Mouse (Mus musculus): ENCODE measurements around the gene Syne1. TPM values are rescaled to one million over a fixed set of nuclear protein-coding genes. Genes with fewer than 3 reads are reported as not detected.

Syne1 gene
- polyA plus RNA-seq, 1 experiment from 2014 or later = 7.8 TPM

DNA sequence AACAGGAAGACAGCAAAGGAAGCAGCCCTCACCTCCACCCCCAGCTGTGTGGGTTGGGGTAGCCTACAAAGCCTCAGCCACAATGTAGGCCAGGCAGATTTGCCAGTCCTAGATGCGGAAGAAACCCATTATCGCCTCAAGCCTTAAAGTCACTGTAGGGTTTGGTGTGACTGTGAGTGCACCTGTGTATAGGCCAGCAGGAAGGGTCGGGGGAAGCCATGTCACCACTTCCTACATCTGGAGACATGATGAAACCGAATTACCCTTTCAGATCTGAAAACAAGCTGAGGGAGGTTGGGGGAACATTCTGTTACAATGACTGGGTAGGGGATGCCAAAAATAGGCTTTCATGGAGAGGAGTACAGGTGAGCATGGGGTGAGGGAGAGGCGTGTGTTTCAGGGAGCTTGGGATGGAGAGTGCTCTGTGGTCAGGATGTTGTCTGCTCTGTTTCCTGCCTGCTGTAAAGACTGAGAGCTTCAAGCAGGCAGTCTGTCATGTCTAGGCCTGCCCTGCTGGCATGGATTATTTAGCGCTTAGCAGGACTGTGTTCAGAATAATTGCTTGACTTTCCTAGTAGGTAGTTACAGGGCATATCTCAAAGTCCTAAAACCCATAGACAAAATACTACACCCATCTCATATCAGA, 167.0 kb downstream of the Syne1 start:
- Histone ChIP-seq H3K4me2 (no peak overlapping the region), H3K36me3 (no peaks in the 10 kb centered on the region), H3K27ac (no peak overlapping the region), H3K4me1 (no peaks in the 10 kb centered on the region), H3K27me3 (replicated peaks) (no peaks in the 10 kb centered on the region), H3K9me3 (no peaks in the 10 kb centered on the region), H3K4me3 (replicated peaks) (no peak overlapping the region), H3K9ac (no peak overlapping the region)
- WGBS = 66% methylated on average over 6 of the region's 6 CpGs
- no peak for ATAC-seq (ENCODE audit: insufficient read depth, low FRiP score, low read depth)

GRCm38 (mm10) chr10:5381536-5381935, 169.7 kb downstream of the Syne1 start:
- Histone ChIP-seq H3K27me3 (replicated peaks) (no peaks in the 10 kb centered on the region), H3K27ac (no peak overlapping the region), H3K4me3 (replicated peaks) (no peak overlapping the region), H3K9me3 (no peaks in the 10 kb centered on the region), H3K9ac (no peak overlapping the region), H3K4me1 (no peaks in the 10 kb centered on the region), H3K36me3 (no peaks in the 10 kb centered on the region), H3K4me2 (no peak overlapping the region)
- 89% methylated on average over 4 of the region's 4 CpGs for WGBS
- ATAC-seq (ENCODE audit: insufficient read depth, low FRiP score, low read depth) = no peak

GRCm38 (mm10) chr10:5378969-5379368, 172.3 kb downstream of the Syne1 start:
- no peak overlapping the region for H3K4me3 ChIP-seq (replicated peaks)
- 68% methylated on average over 2 of the region's 2 CpGs for WGBS
- ATAC-seq (ENCODE audit: insufficient read depth, low FRiP score, low read depth) = no peak
- no peaks in the 10 kb centered on the region for H3K9me3 ChIP-seq
- no peaks in the 10 kb centered on the region for H3K27me3 ChIP-seq (replicated peaks)
- no peaks in the 10 kb centered on the region for H3K4me1 ChIP-seq
- H3K27ac ChIP-seq = no peak overlapping the region
- H3K9ac ChIP-seq = no peak overlapping the region
- no peak overlapping the region for H3K4me2 ChIP-seq
- H3K36me3 ChIP-seq = no peaks in the 10 kb centered on the region

GRCm38 (mm10) chr10:5369599-5369998, 181.7 kb downstream of the Syne1 start:
- no peaks in the 10 kb centered on the region for H3K4me1 ChIP-seq
- ATAC-seq (ENCODE audit: insufficient read depth, low FRiP score, low read depth) = no peak
- 60% methylated on average over 4 of the region's 4 CpGs for WGBS
- H3K27me3 ChIP-seq (replicated peaks) = no peaks in the 10 kb centered on the region
- no peaks in the 10 kb centered on the region for H3K36me3 ChIP-seq
- no peaks in the 10 kb centered on the region for H3K9me3 ChIP-seq
- no peak overlapping the region for H3K27ac ChIP-seq
- no peak overlapping the region for H3K9ac ChIP-seq
- no peak overlapping the region for H3K4me3 ChIP-seq (replicated peaks)
- H3K4me2 ChIP-seq = no peak overlapping the region

DNA sequence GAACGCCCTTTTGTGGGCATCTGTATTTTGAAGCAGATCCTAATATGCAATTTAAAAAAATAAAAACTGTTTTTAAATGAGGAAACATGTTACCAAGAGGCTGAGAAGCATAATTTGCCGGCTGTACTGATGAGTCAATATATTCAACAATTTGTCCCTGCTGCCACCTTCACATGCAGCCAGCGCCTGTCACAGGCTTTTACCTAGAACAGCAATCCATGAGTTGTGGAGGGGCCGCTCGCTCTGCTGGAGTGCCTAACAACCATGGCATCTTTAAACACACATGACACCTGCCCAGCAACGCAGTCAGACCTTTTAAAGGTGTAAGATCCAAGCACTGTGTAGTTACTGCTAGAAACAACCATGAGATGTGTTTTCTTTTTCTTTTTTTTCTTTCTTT, 183.0 kb downstream of the Syne1 start:
- Histone ChIP-seq H3K9me3 (no peaks in the 10 kb centered on the region), H3K9ac (no peak overlapping the region), H3K36me3 (no peaks in the 10 kb centered on the region), H3K4me1 (no peaks in the 10 kb centered on the region), H3K27ac (no peak overlapping the region), H3K4me2 (no peak overlapping the region), H3K4me3 (replicated peaks) (no peak overlapping the region), H3K27me3 (replicated peaks) (no peaks in the 10 kb centered on the region)
- ATAC-seq (ENCODE audit: insufficient read depth, low FRiP score, low read depth) = no peak
- 70% methylated on average over 6 of the region's 6 CpGs for WGBS

DNA sequence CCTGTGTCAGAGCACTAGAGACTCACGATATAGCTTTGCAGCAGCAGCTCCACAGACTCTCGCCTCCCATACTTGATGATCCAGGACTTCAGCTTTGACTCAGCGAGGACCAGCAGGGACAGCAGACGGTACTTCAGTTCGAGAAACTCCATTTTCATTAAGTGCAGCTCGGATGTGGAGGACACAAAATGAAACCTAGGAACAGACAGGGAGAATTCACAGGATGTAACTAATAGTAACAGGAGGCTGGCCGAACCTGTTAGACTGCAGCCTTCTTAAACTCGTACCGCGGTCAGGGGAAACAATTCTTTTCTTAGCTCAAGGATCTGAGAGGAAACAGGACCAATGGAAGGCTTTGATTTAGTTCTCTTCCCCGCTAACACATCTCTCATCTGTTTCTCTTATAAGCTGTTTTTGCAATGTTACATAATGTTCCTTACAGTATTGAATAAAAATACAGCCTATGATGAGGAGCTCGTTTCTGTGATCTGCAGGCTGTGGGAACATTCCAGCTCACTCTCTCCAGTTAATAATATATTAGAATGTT, 183.7 kb downstream of the Syne1 start:
- no peaks in the 10 kb centered on the region for H3K9me3 ChIP-seq
- H3K27ac ChIP-seq = no peak overlapping the region
- ATAC-seq (ENCODE audit: insufficient read depth, low FRiP score, low read depth) = no peak
- peak overlapping the region; percentile 33; the same call in 1 of the 2 replicates for H3K4me2 ChIP-seq
- H3K9ac ChIP-seq = no peak overlapping the region
- H3K36me3 ChIP-seq = no peaks in the 10 kb centered on the region
- 48% methylated on average over 12 of the region's 12 CpGs for WGBS
- H3K4me1 ChIP-seq = no peaks in the 10 kb centered on the region
- no peak overlapping the region; the same call in 1 of the 2 replicates for H3K4me3 ChIP-seq (replicated peaks)
- H3K27me3 ChIP-seq (replicated peaks) = no peaks in the 10 kb centered on the region

DNA sequence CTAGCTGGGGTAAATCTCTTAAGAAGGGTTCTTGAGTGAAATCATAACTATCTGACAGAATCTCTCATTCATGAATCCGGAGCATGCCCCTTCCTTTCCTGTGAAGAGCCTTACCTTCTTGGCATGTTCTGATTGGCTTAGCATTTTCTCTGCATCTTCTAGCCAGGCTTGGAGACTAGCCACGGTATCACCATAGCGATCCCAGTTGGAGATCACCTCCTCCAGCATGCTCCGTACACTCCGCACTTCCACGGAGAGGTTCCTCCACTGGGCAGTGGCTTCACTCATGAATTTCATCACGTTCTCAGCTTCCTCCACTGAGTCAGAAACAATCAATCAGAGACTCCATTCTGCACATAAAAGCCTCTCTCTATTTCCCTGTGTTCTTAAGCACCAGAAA, 190.7 kb downstream of the Syne1 start:
- ATAC-seq (ENCODE audit: insufficient read depth, low FRiP score, low read depth) = no peak
- no peak overlapping the region for H3K9ac ChIP-seq
- WGBS = 63% methylated on average over 7 of the region's 7 CpGs
- H3K4me1 ChIP-seq = no peaks in the 10 kb centered on the region
- no peak overlapping the region for H3K27ac ChIP-seq
- no peak overlapping the region for H3K4me2 ChIP-seq
- no peaks in the 10 kb centered on the region for H3K27me3 ChIP-seq (replicated peaks)
- H3K4me3 ChIP-seq (replicated peaks) = no peak overlapping the region
- H3K9me3 ChIP-seq = no peaks in the 10 kb centered on the region
- no peaks in the 10 kb centered on the region for H3K36me3 ChIP-seq

DNA sequence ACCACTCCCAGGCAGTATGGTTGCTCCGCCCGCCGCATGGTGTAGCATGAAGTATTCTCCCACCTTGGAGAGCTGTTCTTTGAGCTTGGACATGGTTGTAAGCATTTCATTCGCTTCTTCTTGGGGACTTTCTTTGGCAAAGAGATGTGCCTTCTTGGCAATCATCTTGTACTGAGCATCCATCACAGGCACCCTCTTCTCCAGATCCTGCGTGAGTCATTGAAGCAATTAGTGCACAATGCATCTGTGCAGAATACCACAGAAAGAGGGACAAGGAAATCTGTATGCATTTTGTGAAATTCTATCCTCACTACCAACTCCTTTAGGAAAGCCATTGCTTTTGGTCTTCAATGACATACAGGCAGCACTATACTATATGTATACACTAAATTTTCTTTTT, 194.7 kb downstream of the Syne1 start:
- Histone ChIP-seq H3K4me3 (replicated peaks) (no peak overlapping the region), H3K36me3 (no peaks in the 10 kb centered on the region), H3K27me3 (replicated peaks) (no peaks in the 10 kb centered on the region), H3K9me3 (no peaks in the 10 kb centered on the region), H3K4me1 (no peaks in the 10 kb centered on the region), H3K9ac (no peak overlapping the region), H3K4me2 (no peak overlapping the region), H3K27ac (no peak overlapping the region)
- no peak for ATAC-seq (ENCODE audit: insufficient read depth, low FRiP score, low read depth)
- WGBS = 83% methylated on average over 5 of the region's 5 CpGs

GRCm38 (mm10) chr10:5353390-5353789, 197.9 kb downstream of the Syne1 start:
- H3K9me3 ChIP-seq = no peaks in the 10 kb centered on the region
- no peak overlapping the region for H3K27ac ChIP-seq
- H3K36me3 ChIP-seq = no peaks in the 10 kb centered on the region
- no peaks in the 10 kb centered on the region for H3K4me1 ChIP-seq
- 98% methylated on average over 1 of the region's 1 CpGs for WGBS
- no peak for ATAC-seq (ENCODE audit: insufficient read depth, low FRiP score, low read depth)
- H3K9ac ChIP-seq = no peak overlapping the region
- H3K27me3 ChIP-seq (replicated peaks) = no peaks in the 10 kb centered on the region
- H3K4me2 ChIP-seq = no peak overlapping the region
- H3K4me3 ChIP-seq (replicated peaks) = no peak overlapping the region

- 49% methylated on average over 1 of the region's 1 CpGs for WGBS
- no peak overlapping the region for H3K9ac ChIP-seq
- H3K27ac ChIP-seq = no peak overlapping the region
- no peaks in the 10 kb centered on the region for H3K4me1 ChIP-seq
- no peak for ATAC-seq (ENCODE audit: insufficient read depth, low FRiP score, low read depth)
- no peaks in the 10 kb centered on the region for H3K27me3 ChIP-seq (replicated peaks)
- H3K4me3 ChIP-seq (replicated peaks) = no peak overlapping the region
- H3K36me3 ChIP-seq = no peaks in the 10 kb centered on the region
- H3K4me2 ChIP-seq = no peak overlapping the region
- H3K9me3 ChIP-seq = no peaks in the 10 kb centered on the region
These were observed 204.4 kb downstream of the Syne1 start for GRCm38 (mm10) chr10:5346911-5347310.

GRCm38 (mm10) chr10:5343211-5343610, 208.1 kb downstream of the Syne1 start:
- H3K9me3 ChIP-seq = no peaks in the 10 kb centered on the region
- H3K4me1 ChIP-seq = no peaks in the 10 kb centered on the region
- no peaks in the 10 kb centered on the region for H3K27me3 ChIP-seq (replicated peaks)
- 47% methylated on average over 4 of the region's 4 CpGs for WGBS
- no peak overlapping the region for H3K27ac ChIP-seq
- H3K36me3 ChIP-seq = no peaks in the 10 kb centered on the region
- H3K4me3 ChIP-seq (replicated peaks) = no peak overlapping the region
- no peak overlapping the region for H3K9ac ChIP-seq
- no peak overlapping the region for H3K4me2 ChIP-seq
- no peak for ATAC-seq (ENCODE audit: insufficient read depth, low FRiP score, low read depth)

DNA sequence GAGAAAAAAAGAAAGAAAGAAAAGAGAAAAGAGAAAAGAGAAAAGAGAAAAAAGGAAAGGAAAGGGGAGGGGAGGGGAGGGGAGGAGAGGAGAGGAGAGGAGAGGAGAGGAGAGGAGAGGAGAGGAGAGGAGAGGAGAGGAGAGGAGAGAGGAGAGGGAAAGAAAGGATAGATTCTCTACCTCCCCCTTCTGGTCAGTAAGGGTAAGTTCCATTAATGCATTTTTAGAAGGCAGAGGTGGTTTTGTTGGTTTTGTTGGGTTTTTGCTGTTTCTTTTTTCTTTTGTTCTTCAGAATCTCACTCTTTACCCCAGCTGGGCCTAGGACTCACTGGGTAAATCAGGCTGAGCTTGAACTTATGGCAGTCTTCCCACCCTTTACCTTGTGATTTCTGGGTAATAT, 214.9 kb downstream of the Syne1 start:
- no peaks in the 10 kb centered on the region for H3K4me1 ChIP-seq
- no peak overlapping the region for H3K4me3 ChIP-seq (replicated peaks)

DNA sequence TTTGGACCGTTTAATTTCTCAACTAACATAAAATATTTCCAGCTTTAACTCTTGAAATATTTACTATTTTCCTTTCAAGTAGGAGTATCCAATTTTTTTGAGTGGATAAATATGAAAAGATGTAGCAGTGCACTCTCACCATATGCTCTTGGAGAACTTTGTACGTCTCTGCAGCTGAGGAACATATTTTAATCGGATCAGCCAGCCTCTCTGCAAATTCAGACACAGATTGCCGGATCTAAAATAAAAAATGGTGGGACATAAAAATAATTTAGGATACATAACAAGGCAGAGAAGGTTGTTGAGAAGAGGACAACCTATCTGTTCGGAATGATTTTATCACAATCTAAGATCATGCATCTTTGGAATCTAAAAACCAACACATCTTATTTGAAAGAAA, 218.5 kb downstream of the Syne1 start:
- 83% methylated on average over 5 of the region's 5 CpGs for WGBS
- Histone ChIP-seq H3K27ac (no peak overlapping the region), H3K4me1 (no peaks in the 10 kb centered on the region), H3K4me2 (no peak overlapping the region), H3K9ac (no peak overlapping the region), H3K4me3 (replicated peaks) (no peak overlapping the region), H3K36me3 (no peaks in the 10 kb centered on the region), H3K9me3 (no peaks in the 10 kb centered on the region), H3K27me3 (replicated peaks) (no peaks in the 10 kb centered on the region)
- no peak for ATAC-seq (ENCODE audit: insufficient read depth, low FRiP score, low read depth)

More for the DNA sequence above, 214.9 kb downstream of the Syne1 start:
- ATAC-seq (ENCODE audit: insufficient read depth, low FRiP score, low read depth) = no peak
- no peaks in the 10 kb centered on the region for H3K27me3 ChIP-seq (replicated peaks)
- no peak overlapping the region for H3K27ac ChIP-seq
- H3K9ac ChIP-seq = no peak overlapping the region
- H3K36me3 ChIP-seq = no peaks in the 10 kb centered on the region
- H3K9me3 ChIP-seq = no peaks in the 10 kb centered on the region
- no peak overlapping the region for H3K4me2 ChIP-seq
